Mouse (Mus musculus): Measurements from ENCODE around the gene Anp32b. TPM values are rescaled to one million over a fixed set of nuclear protein-coding genes. Genes with fewer than 3 reads are reported as not detected.
A peak's percentile ranks its signal among the peaks of the same experiment; 100 is the strongest.

Gene Anp32b
- total RNA-seq, 2 experiments from 2014 or later: 53.5 to 59.3 TPM

GRCm38 (mm10) chr4:46502606-46503502 lies 52.2 kb downstream of the Anp32b start:
- DNase-seq (ENCODE audit: low spot score in 2 of 2): no peak

GRCm38 (mm10) chr4:46503881-46504280 lies 53.2 kb downstream of the Anp32b start:
- no peak for DNase-seq (ENCODE audit: low spot score in 2 of 2)

GRCm38 (mm10) chr4:46505361-46506057 lies 54.8 kb downstream of the Anp32b start:
- DNase-seq (ENCODE audit: low spot score in 2 of 2): no peak

GRCm38 (mm10) chr4:46506801-46507610 lies 56.3 kb downstream of the Anp32b start:
- DNase-seq (ENCODE audit: low spot score in 2 of 2): peak; percentile 93 to 96

- DNase-seq (ENCODE audit: low spot score in 2 of 2): peak; percentile 79 to 81
Measured at GRCm38 (mm10) chr4:46507736-46508460, 57.2 kb downstream of the Anp32b start.

GRCm38 (mm10) chr4:46520491-46520890 lies 69.8 kb downstream of the Anp32b start:
- DNase-seq (ENCODE audit: low spot score in 2 of 2): no peak

GRCm38 (mm10) chr4:46521457-46521856 lies 70.8 kb downstream of the Anp32b start:
- no peak for DNase-seq (ENCODE audit: low spot score in 2 of 2)

Other genes starting within 250 kb of the Anp32b start
- not detected for gene Foxe1, start 107.3 kb upstream of the Anp32b start, total RNA-seq (2021)
- gene Trmo, start 61.5 kb upstream of the Anp32b start, total RNA-seq (2021): 1 to 10 TPM; 4.9 to 5.5 TPM
- not detected for gene Hemgn, start 37.4 kb upstream of the Anp32b start, total RNA-seq (2021)
- gene Nans, start 38.3 kb downstream of the Anp32b start, total RNA-seq (2021): 10 to 100 TPM; 34.0 to 39.6 TPM
- gene Trim14, start 85.2 kb downstream of the Anp32b start, total RNA-seq (2021): under 1 TPM; 0.62 to 0.69 TPM
- 10 to 100 TPM; 35.6 to 37.6 TPM for gene Coro2a, start 151.3 kb downstream of the Anp32b start, total RNA-seq (2021)
- gene Tbc1d2, start 199.3 kb downstream of the Anp32b start, total RNA-seq (2021): 1 to 10 TPM; 2.5 to 2.9 TPM

Measured in layer of hippocampus, postnatal 10 days (tissue).